Mouse (Mus musculus) urinary bladder, postnatal 14 days (tissue): Measurements from ENCODE around the gene Fry.

Source experiments
- DNase-seq: peaks from one replicate; pipeline ENCODE4 v3.0.0; 2021; ENCODE audit warnings: low spot score

Gene Fry

DNA sequence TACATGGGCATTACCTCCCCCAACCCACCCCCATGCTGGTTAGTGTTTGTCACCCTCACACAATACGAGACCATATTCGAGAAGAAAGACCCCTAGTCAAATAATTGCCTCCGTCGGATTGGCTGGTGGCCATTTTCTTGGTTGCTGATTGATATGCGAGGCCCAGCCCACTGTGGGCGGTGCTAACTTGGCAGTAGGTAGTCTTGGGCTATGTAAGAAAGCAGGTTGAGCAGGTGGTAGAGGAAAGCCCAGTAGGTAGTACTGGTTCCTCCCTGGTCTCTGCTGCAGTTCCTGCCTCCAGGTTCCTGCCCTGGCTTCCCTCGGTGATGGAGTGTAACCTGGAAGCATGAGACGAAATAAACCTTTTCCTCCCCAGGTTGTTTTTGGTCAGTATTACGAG, 153.7 kb downstream of the Fry start:
- DNase-seq: no peak

DNA sequence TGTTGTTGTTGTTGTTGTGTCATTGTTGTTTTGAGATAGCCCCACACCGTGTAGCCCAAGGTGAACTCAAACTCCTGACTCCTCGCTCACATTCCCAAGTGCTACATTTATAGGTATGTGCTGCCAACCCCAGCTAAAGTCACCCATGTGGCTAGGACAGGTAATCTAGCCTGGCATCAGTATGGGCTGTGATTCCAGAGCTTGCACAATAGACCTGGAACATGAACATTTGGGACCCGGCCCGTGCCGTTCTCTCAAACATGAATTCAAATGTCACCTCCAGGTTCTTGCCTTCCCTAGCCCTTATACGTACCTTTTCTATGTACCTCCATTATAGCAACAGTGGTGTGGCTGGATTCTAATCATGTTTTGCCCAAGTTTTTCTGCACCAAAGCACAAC, 156.9 kb downstream of the Fry start:
- no peak for DNase-seq

DNA sequence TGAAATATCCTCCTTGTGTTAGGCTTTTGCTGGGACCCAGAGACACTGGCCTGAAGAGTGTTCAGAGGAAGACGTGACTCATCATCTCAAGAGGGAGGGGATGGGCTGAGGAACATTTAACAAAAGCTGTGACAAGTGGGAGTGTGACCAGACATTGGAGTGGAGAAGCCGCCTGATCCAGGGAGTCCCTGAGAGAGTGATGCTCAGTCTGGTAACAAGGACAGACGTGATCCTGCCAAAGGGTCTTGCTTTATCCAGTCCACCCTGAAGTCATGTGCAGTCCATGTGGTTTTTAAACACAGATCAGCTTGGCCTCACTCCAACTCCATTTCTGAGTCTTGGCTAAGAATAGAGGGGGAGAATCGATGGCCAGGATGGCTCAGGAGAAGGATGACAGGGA, 158.2 kb downstream of the Fry start:
- no peak for DNase-seq

DNA sequence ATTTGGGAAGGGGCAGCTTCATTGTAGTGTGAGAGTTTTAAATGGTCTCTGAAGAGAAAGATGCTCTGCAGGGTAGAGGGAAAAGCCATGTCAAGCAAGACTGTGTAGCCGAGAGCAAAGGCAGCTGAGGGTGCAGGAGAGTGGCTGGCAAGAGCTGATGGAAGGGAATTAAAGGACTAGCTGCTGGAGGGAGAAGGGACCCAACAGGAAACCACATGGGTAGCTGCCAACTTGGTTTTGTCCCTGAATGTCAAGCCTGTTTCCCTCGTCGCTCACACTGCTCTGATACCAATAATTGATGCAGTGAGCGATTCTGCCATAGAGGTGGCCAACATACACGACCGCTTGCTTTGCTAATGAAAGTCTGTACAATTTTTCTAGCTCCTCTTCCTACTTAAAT, 160.9 kb downstream of the Fry start:
- no peak for DNase-seq

DNA sequence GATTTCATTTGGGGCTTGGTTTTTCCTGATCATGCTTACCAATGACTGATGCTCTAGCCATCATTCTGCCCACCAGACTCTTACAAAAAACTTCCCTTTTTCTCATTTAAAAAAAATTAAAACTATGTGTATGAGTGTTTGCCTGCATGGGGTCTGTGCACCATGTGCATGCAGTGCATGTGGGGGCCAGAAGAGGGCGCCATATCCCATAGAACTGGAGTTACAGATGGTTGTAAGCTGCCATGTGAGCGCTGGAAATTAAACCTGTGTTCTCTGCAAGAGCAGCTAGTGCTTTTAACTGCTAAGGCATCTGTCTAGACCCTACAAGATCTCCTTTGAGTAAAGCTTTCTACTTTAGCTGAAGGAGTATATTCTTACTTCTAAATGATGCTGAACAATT, 162.6 kb downstream of the Fry start:
- no peak for DNase-seq

DNA sequence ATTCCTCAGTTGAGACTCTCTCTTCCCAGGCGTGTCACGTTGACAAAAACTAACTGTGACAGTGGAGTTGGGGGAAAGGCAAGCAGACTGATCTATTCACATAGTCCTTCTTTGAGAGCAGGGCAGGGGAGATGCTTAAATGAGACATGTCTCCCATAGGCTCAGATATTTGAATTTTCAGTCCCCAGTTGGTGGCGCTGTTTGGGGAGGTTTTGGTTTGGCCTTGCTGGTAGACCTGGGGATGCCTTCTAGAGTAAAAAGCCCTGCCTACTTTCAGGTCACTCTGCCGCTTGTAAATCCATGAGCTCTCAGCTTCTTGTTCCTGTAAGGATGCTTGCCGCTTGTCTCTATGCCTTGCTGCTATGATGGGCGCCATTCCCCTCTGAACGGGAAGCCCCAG, 163.6 kb downstream of the Fry start:
- DNase-seq: no peak

DNA sequence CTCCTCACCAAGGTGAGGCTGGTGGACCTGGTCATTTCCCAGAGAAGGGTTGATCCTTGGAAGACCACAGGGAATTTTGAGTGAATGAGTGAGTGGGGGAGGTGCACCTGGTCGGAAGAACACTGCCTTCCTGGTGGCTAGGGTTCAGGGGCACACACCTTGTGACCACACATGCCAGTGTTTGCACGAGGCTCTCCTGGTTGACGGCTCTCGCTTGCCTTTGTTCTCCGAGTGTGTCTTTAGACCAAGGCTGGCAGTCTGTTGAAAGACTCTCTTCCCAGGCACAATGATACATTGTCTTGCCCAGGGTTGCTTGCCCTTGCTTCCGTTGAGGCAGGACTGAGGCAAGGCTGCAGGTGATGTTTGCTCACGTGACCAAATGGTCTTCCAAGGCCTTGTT, 169.5 kb downstream of the Fry start:
- DNase-seq: no peak

DNA sequence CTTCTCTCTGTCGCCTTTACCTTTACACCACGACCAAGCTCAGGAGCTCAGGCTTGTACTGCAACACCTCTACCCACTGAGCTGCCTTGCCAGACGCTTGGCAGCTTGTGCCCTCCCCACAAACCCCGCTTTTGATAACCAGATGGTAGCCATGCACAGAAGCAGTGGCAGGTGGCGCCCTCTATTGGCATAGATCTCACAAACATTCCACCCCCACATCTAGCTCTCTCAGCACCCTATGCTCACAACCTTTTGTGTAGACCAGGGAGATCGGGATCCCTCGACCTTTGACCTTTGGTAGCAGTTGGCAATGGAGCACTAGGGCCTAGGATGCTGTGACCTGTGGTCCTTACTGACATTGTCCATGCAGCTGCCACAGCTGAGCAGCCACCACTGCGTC, 171.2 kb downstream of the Fry start:
- DNase-seq: no peak

DNA sequence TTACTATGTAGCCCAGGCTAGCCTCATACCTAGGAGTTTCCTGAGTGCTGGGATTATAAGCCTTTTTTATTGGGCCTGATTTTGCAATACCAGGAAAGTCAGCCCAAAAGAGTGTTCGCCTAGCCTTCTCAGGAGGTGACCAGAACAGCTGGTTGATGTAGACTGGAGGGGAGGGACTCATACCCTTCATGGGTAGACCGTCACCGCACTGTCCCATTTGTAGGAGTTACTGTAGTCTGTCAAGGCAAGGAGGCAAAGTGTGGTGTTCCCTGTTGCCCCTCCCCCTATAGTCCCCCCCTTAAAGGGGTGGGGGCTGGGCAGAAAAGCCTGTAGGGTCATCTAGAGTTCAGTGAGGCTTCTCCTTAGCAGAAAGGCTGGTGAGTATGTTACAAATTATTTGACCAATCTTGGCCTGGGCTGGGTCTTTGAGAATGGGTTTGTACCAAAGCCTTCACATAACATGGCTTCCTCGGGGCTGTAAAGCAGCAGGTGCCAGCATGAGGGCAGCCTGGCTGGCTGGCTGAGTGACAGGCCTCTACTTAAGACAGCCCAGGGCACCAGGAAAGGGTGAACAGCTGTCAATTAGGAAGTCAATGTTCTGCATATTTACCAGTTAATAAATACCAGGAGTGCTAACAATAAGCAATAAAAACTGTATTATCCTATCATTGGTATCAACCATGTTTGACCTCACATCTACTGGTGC, 172.2 kb downstream of the Fry start:
- DNase-seq: no peak

DNA sequence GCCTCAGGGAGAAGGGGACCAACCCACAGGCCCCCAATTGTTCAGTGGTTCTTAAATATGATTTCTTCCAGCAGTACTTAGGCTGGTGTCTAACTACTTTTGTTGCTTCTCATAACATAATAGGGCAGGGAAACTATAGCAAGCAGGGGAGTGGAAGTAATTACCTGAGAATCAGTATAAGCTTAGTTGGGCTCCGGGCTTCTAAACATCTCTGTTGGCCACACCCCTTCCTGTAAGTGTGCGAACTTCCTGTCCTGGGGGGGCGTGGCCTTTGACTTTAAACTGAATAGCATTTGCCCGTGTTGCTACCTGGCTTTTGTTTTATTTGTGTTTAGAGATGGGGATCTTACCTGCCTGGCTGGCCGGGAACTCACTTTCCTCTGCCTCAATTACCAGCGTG, 172.8 kb downstream of the Fry start:
- no peak for DNase-seq

DNA sequence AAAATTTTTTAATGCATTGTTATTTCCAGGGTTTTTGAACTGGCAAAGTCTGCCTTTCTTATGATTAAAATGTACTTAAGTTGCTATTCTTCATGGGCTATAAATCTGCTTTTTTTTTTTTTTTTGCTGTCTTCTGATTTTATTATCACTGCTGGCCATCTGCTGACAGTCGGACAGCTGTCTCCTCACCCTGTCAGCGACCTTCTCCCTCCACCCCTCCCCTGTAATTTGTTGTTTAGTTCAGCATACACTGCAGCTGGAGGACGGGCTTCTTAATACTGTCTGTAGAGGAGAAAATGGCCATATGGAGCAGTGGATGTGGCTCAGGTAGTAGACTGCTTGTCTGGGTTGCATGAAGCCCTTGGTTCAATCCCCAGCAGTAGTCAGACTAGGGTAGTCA, 173.7 kb downstream of the Fry start:
- DNase-seq: no peak

DNA sequence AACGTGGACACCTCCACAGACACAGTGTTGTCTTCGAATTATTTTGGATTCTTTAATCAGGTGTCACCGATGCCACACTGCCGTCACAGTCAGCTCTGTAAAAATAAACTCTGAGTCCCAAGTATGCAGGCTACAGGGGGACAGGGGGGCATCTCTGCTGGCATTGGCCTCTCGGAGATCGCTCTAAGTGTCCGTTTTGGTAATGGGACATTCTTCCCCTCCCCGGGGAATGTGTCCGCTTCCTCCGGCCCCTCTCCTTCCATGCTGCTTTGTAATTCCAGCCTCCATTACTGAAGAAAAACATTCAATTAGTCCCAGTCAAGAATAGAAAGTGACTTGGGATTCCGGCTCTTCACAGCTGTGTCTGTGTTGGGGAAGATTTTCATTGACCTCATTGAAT, 175.9 kb downstream of the Fry start:
- no peak for DNase-seq

DNA sequence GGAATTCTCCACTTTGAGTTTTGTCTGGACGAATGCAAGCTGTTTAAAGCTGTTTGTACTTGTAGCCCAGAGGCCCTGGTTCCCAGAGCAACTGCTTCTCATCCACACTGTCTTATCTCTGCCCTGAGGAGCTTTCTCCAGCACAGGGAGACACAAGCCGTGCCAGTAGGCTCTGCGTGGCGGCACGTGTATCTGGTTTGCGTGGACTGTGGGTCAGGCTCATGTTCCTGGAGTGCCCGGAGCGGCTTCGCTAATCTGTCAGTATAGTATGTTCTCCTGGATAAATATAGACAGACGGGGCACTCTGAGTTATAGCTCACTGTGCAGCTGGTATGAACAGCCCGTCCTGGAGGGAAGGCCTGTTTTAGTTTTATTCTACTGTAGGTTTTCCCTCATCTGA, 176.7 kb downstream of the Fry start:
- DNase-seq: peak; percentile 12

DNA sequence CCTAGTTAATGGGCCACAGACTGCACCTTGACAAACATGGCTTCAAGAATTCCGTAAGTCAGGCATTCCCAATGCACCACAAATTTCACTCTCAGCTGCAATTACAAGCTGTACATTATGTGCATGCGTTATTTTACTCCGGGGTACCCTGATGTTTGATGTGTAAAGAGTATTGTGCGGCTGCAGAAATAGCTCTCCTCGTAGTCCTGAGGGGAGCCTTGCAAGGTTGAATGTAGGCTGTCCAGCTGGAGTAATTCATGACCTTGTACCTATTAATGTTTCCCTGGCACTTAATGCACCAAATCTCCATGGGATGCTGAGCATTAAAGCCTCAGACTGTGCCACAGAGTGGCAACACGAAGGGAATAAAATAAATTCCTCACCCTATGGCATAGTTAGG, 180.5 kb downstream of the Fry start:
- no peak for DNase-seq

DNA sequence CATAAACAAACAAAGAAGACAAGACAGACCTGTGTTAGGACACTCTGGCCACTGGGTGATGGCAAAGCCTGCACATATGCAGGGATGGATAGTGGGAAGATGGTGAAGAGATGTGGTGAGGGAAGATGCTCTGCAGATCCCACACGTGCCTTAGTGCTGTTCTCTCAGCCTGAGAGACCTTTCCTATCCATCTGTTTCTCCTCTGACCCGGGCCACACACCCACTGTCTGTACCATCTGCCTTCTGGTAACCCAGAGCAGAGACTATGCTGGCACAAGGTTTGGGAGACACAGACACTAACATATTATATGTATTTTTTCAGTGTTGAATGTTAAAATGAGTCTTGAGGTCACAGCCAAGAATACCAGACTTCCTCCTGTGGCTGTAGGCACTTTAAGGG, 183.7 kb downstream of the Fry start:
- DNase-seq: no peak

DNA sequence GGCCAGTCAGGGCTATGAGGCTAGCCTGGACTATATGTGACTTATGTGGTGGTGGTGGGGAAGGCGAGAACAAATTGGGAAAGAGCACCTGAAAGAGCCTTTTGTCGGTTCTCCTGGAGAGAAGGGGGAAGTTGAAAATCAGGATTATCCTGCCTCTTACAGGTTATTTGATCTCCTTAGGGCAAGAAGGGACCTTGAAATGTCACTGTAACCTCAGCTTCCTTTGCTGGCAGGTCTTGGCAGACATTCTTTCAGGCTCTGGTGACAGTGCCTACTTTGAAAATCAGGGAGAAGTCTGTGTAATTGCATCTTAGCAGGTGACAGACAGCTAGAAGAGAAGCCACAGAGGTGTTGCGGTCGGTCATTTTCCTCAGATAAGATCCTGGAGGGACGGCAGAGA, 184.6 kb downstream of the Fry start:
- no peak for DNase-seq

DNA sequence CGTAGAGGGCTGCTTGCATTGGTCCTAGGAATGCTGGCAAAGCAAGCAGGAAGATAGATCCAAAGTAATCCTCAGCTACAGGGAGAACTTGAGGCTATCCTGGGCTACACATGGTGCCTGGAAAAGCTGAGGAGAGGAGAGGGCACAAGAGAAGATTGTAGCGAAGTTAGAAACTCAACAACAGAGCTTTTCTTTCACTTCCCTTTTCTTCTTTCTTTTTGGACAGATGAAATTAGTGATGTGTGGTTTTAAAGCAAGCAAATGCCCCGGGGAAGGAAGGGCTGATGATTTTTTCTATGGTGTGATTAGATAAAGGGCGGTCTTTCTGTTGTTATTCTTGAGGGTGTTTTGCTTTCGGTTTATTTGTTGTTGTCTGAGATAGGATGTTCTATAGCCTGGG, 188.1 kb downstream of the Fry start:
- no peak for DNase-seq

DNA sequence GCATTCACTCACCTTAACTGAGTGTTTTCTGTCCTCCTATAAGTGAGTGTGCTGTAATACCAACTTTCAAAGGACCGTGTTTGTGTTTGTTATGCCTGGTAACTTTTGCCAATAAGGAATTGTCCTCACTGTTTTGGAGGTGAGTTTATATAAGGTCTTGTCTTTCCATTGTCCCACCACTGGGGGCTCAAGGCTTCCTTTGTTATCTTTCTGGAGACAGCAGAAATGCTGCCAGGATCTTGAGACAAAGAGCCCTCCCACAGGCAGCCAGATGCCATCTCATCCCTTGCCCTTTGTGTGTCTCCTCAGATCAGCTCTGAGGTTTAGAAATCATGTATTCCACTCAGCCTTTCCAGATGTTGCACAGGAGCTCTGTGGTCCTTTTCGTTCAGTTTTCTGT, 194.8 kb downstream of the Fry start:
- DNase-seq: no peak

DNA sequence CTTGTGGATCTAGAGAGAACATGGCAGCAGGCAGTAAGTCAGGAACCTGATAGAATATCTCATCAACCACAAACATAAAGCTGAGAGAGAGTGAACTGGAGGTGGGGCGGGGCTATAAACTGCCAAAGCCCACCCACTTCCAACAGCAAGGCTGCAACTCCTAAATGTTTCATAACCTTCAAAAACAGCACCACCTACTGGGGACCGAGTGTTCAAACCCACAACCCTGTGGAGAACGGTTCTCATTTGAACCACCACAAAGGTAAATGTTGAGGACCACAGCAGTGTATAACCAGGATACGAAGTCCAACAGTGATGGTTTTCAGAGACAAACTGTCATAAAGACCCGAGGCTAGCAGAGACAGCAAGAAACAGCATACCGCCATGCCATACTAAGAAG, 196.1 kb downstream of the Fry start:
- no peak for DNase-seq

DNA sequence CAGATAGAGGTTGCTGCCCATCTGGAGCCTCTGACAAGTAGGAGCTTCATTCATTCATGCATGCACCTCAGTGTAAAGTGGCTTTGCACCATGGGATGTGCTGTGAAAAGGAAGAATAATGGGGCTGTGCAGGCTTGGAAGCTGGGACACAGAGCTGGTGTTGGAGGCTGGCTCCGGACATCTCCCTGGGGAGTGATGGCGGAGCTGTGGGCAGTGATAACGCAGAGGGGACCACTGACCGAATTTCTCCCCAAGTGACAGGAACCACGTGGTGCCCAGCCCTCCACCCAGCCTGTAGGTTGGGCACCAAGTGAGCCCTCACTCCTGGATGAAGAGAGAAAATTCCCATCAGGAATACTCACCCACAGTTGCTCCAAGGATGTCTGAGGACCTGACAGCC, 207.0 kb downstream of the Fry start:
- DNase-seq: no peak

DNA sequence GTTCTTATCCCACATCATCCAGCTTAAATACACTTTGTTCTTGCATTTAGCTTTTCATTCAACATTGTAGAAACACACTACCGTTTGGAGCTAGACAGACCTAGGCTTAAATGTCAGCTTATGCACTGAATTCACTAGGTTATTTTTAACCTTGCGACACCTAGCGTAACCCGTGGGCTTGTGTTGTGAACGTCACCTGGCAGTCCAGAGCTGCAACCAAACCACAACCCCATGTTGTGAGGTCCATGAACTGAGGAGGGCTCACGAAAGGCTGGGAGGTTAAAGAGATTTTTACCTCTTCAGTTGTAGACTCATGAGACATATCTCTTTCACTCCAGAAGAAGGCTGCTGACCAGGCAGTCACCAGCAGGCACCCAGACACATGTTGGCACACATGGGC, 210.2 kb downstream of the Fry start:
- DNase-seq: no peak

DNA sequence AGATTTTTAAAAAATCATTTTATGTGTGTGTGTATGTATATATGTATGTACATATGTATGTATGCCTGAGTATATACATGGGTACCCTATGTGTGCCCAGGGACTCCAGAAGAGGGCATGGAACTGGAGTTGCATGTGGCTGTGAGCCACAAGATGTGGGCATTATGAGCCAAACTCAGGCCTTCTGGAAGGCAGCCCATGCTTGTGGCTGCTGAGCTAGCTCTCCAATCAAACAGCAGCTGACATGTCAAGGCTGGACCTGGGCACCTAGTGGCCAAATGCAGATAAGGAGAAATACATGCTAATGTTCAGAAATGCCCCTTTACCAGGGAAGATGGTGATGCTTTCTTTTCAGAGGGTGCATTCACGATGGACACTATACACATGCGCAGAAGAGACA, 213.4 kb downstream of the Fry start:
- no peak for DNase-seq

DNA sequence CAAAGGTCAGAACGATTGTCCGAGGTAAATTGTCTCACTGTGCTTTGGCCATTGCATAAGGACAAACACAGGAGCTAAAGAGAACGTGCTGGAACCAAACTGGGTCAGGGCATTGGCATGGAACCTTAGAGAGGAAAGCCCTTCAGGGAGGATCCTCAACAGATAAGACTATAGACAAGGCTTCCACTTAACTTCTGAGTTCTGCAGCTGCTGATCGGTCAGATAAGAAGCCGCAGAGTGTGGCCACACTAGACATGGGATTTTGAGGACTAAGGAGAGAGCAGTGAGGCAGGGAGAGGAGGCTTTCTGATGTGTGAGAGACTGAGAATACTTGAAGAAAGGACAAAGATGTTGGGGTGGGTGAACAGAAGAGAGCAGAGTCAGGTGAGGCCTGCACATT, 214.4 kb downstream of the Fry start:
- DNase-seq: no peak

DNA sequence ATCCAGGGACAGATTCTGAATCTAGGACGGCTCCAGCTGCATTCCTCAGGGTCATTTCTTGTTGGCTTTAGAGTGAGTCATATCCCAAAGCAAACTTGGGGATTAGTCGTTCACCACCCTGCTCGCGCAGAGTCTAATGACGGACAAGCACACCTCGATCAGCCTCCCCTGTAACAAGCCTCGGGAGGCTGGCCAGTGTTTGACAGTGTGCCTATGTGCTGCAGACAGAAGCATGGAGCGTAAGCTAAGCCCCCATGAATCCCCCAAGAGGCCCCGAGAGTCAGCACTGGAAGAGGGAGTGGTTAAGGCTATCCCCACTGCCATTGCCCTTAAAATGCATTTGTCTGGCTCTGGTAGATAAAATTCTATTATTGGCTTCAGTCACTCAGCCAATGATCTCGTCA, 214.9 kb downstream of the Fry start:
- DNase-seq: peak; percentile 43

DNA sequence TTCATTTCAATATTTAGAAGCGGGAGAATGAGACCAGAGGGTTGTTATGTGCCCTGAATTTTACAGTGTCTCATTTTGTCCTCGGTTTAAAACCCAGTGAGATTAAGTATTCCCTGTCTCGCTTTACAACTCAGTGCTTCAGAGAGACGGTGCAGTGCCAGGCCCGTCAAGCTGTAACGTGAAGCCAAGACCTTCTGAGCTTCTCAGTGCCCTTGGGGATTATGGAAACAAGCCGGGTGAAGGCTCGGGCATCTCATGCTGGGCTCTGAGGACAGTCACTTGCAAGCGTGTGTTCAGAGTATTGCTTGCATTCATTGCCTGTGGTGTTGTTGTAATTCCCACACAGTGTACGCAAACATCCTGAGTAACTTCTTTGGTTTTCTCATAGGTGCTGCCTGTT, 218.0 kb downstream of the Fry start:
- no peak for DNase-seq
